Mouse (Mus musculus): ENCODE results near the gene Itpr3.

The Itpr3 gene

DNA sequence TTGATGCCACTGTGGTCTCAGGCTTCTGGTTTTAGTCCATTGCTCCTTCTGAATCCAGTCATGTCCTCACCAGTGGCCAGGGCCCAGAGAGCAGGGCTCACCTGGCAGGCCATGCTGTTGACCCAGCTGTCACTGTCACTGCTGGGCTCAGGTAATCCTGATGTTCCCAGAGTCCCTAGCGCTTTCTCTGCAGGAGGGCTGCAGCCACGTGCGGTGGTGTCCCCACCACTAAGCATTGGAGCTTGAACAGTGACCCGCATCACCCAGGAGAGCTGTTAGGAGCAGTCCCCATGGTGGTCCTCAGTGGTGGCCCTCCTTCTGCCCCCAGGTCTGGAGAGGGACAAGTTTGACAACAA lies 62.4 kb downstream of the Itpr3 start:
- DNase-seq (ENCODE audit: low spot score), result no peak

DNA sequence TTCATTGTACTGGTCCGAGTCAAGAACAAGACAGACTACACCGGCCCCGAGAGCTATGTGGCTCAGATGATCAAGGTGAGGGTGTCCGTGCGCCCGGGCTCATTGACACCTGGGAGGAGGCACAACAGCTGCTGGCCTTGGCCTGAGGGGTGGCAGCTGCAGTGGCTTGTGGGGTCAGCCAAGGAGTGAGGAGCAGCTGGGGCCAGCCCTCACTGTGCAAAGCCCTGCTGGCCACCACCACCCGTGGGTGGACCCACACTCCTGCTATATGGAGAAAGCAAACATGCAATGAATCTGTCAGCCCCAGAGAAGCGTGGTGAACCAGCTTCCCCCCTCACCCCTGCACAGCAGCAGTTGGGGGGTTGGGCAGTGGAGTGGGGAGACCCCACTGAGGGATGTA lies 62.9 kb downstream of the Itpr3 start:
- DNase-seq (ENCODE audit: low spot score), result no peak

DNA sequence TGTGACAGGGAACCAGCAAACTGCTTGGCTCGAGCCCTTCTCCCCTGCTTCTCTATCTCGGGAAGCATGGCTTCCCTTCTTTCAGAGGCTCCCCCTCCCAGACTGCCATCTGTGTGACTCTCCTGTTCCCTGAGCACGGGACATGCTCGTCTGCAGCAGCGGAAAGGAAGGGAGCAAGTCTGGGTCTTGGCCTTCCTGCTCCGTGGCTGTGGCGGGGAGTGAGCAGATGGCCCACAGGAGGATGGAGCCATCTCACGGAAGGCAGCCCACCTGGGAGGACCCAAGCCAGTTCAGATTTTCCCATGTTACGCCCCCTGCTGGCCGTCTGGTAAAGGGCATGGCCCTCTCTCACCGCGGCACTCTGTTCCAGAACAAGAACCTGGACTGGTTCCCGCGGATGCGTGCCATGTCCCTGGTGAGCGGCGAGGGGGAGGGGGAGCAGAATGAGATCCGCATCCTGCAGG lies 63.5 kb downstream of the Itpr3 start:
- peak; percentile 33 for DNase-seq (ENCODE audit: low spot score)

DNA sequence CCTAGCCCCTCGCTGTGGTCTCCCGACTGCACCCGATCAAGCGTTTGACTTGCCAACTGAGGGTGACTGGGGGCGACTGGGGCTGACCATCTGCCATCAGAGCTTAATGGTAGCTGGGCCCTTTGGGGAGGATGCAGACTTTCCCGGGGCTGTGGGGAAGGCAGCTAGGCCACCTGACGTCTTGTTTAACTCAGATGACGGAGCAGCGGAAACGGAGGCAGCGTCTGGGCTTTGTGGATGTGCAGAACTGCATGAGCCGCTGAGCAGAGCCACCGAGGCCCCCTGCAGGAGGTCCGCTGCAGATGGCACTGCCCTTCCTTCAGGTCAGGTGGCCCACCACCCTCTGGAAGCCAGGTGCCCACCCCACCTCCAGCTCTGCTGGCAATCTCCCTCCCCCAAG lies 64.2 kb downstream of the Itpr3 start:
- no peak for DNase-seq (ENCODE audit: low spot score)

DNA sequence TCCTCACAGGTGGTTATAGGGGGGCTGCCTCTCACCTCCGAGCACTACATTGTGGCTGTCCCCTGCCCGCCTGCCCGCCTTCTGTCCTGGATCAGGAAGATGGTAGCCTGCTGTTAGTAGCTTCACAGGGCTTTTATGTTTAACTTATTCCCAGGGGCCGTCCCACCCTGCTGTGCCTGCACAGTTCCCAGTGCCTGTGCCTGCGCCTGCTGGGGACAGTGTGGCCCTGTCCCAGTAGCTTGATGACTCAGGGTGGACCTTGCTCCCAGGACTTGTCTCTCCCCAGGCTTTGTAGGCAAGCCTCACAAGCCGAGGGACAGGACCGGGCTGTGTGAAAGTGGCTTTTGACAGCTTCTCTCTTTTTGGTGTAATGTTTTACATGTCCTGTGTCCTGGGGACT lies 64.7 kb downstream of the Itpr3 start:
- no peak for DNase-seq (ENCODE audit: low spot score)

DNA sequence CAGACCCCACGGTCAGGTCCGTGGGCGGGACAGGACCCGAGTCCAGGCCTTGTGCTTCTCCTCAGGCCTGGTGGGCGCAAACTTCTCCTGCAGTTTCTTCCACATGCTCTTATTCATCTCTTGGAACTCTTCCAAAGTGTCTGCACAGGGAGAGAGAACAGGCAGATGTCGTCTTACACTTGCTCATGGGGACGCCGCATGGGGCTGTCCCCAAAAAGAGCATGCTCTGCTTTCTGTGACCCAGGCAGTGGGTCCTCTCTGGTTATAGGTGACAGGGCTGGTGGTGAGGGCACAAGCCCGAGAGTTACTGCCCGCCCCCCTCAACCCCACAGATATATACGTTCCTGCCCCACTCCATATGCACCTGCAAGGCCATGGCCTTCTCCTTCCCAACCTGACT lies 65.6 kb downstream of the Itpr3 start:
- DNase-seq (ENCODE audit: low spot score), result no peak

DNA sequence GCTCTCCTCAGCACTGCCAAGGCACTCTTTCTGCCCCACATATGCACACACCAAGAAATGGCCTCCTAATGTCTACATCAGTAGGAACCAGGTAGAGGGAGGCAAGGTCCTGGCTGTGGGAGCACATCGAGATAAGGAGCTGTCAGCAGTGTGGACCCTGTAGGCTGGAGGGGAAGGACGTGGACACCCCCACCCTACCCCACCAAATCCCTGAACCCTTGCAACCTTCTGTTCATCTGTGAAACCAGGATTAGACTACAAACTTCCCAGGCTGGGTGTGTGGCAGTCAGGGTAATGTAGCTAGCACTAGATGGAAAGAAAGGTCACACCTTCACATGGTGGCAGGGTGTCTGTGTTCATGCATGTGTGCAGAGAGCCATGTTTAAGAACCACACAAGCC lies 66.0 kb downstream of the Itpr3 start:
- no peak for DNase-seq (ENCODE audit: low spot score)

DNA sequence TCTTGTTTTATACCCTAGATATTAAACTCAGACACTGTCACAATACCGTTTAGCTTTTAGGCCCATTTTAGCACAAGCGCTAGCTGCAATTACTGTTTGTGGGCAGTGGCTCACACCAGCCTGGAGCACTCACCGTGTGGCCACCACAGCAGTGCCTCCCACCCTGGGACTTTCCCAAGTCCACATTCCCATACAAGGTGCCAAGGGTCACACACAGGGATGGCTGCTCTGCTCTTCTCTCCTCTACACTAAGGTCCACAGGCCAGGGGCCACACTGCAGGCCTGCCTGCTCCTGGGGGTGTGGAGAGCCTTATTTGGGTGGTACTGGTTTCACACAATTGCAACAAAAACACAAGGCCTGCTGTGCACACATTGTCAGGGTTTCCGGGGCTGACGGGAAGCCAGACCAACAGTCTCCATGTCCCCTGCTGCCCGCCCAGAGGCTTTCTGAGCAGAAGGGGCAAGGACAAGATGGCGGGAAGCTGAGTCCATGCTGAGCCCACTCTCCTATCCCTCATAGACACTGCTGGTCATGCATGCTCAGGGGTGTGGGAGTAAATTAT lies 66.8 kb downstream of the Itpr3 start:
- no peak for DNase-seq (ENCODE audit: low spot score)

DNA sequence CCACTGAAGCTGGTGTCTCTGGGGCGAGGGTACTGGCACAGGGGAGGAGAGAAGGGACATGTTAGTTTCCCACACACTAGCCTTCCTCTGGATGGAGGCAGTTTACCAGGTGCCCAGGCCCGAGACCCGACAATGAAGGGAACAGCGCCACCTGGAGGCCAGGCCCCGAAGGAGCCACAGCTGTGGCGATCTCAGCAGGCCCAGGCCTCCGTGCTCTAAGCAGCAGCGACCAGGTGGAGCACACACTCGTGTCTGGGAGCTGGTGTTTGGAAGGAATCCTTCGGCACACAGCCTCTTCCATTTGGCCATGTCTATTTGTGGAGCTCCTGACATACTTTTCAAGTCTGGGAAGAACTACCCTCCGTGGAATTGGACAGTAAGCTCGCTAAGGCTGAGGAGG lies 68.1 kb downstream of the Itpr3 start:
- DNase-seq (ENCODE audit: low spot score), result peak; percentile 53

DNA sequence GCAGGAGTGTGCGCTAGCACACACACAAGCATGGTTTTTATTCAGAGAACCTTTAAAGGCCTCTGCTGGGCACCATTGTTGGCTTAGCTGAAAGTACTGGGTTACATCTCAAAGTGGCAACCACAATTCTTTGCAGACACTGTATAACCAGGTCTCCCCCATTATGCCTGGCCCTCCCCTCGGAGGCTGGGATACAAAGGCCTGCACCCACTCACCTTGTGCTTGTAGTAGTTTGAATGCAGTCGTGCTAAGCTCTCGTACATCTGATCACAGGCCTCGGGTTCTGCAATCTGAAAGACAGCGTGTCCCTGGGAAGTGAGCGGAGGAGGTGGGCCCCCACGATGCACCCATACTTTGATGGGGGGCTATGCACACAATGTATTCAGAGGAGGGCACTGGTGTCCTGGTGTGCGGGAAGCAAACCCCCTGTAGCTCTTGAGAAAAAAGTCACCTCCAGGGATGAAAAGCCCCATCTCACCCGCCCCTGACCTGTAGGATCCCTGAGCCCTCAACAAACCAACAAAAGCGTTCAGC lies 68.6 kb downstream of the Itpr3 start:
- DNase-seq (ENCODE audit: low spot score), result no peak

DNA sequence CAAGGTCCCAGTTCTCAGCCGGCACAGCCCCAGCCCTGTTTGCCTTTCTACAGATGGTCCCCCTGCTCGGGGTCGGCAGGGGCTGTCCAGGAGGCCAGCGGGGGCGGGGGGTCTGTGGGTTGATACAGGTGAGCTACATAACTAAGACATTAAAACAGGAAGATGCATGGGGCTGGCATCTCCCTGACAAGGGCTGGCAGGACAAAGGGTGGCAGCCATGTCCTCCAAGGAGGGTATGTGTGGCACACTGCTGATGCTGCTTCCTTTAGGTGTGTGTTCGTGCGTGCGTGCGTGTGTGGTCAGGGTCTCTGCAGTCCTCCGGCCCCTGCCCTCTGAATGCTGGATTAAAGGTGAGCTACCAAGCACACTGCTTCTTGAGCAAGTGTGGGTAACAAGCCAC lies 69.9 kb downstream of the Itpr3 start:
- DNase-seq (ENCODE audit: low spot score), result no peak

DNA sequence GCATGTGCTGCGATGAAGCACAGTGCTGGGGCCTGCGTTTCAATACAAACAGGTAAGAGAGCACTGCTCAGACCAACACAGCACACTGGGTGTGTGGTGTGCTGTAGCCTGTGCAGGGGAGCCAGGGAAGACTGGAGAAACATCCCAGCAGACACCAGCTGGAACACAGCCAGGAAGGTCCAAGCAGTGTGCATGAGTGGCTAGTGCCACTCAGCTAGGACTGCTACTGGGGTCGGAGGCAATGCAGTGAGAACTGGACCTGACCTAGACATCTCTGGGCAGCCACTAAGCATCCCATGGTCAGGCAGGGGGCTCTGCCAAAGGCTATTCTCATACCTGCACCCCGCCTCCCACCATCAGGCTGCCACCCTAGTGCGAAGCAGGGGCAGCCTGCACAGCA lies 71.1 kb downstream of the Itpr3 start:
- no peak for DNase-seq (ENCODE audit: low spot score)

DNA sequence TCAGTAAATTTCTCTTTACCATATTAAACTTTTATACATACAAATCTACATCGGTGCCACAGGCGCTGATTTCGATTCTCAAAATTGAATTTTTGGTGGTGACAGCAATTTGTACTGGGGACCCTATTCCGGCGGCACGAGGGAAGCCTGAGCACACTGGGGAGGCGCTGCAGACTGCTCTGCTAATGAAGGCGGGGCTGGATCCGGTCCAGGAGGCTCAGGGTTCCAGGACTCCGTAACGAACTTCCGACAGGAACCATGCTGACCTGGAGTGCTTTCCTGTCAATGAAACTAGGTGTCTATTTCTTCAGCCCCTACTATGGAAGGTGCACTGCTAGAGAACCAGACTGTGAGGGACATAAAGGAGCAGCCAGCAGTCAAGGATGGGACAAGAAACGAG lies 72.2 kb downstream of the Itpr3 start:
- no peak for DNase-seq (ENCODE audit: low spot score)

DNA sequence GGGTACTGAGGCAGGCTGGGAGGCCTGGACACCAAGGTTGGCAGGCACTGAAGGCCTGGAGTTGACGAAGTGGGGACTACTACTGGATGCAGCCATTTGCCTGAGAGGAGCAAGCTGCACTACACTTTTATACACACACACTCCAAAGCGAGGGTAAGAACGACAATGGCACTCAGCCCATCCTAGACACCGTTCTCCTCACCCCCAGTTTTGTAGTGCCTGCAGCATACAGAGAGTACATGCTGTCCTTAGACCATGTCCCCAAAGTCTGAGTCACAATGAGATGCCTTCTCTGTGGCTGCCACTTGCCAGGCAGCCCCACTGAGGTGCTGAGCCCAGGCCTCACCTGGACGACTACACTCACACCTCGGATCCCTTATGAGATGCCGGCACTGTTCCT lies 72.7 kb downstream of the Itpr3 start:
- DNase-seq (ENCODE audit: low spot score), result no peak

DNA sequence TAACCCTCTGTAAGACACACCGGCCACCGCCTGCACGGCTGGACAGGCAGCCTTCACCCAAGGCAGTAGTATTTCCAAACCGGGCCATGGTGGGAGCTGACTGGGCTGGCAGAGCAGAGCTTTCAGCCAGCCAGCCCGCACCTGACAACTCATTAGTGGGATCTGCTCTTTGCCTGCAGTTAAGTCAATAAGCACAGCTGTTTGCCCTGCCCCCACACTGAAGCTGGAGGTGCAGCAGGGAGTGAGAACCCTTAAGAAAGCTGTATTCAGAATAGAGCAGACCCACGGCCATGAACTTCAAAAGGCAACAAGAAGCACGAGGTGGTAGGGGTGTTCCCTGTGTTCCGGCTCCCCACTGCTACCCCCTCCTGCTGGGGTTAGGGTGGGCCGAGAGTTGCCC lies 73.1 kb downstream of the Itpr3 start:
- DNase-seq (ENCODE audit: low spot score), result no peak

DNA sequence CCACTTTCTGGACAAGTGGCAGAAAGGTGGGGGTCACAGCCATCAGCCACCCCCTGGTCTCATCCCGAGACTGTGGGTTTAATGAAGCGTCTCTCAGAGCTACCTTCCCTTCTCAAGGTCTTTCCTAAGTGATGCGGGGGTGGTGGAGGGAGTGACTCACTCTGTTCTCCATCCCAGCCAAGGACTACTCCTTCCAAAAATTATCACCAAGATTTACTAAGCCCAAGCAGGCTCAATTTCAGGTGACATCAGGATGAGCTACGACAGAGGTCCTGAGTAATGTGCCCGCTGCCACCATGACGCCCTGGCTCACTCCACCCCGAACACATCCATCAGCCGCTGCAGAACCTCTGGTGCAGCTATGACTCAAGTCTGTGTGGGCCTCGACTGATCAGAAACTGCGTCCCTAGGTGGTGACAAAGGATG lies 74.1 kb downstream of the Itpr3 start:
- DNase-seq (ENCODE audit: low spot score), result no peak

DNA sequence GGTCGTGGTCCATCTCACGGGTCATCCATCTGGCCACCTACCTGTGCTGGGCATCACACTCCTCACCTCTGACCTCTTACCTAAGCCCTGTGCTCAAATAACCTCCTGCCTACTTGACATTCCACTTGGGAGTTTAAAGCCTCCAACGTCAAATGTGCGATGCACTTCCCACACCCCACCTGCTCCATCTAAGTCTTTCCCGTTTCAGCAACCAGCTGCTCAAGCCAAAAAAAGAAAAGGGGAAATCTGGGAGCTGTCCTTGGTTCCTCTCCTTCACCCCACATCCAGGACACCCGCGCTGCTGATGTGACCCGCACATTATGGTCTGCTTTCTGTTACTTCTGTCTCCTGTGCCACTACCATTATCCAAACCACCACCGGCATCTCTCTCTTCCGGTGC lies 75.1 kb downstream of the Itpr3 start:
- no peak for DNase-seq (ENCODE audit: low spot score)

DNA sequence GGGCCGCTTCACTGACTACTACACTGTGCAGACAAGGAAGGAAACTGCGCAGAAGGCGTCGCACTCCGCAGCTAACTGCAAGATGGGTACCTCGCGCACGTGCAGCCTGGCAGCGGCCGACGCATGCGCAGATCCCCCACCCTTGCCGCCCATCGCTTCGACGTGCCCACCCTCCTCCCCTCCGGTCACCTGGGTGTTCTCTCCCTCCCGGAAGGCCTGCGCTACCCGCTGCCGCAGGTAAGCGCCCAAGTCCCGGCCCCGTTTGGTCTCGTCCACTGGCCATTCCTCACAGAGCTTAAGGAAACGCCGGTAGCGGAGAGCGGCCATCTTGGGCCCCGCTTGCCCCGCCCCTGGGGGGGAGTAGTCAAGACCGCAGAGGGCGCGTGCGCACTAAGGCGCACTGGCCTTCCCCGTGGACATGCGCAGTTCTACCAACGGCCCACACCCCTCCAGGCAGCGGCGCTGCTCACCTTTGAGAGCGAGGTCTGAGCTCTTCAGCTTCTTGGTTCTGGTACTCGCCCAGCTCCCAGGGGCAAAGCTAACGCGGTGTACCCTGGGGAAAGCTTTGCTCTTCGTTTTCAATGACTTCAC lies 76.5 kb downstream of the Itpr3 start, which contains the start of gene Uqcc2:
Gene Uqcc2, minus strand, starts transcription at position 366 of the 591 bp plus-strand sequence.
- peak; percentile 96 for DNase-seq (ENCODE audit: low spot score)

DNA sequence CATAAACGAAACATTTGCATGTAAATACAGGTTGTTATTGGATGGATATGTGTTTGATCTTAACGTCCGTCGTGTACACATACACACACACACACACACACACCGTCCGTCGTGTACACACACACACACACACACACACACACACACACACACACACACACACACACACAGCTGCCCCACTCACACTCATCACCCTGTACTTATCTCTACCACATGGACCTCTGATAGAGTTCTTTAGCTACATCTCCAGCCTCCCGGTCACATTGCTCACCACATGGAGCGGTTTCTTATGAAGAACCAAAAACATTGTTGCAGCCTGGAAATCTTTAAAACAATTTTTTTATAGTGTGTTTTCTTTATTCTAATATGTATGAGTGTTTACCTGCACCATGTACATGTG lies 77.1 kb downstream of the Itpr3 start:
- no peak for DNase-seq (ENCODE audit: low spot score)

DNA sequence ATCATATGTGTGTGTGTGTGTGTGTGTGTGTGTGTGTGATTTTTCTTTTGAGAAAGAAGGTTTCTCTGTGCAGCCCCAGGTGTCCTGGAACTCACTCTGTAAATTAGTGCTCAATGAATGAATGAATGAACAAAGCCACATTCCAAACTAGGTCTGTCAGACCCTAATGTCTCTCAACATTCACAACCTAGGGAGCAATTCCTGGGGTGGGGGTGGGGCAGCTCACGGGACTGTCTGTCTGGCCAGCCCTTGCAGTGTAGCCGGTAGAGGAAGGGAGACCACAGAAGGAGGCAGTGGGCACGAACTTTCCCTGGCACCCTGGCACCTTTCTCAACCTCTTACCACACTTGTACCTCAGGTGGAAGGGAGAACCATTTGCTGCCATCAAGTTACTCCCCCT lies 77.6 kb downstream of the Itpr3 start:
- no peak for DNase-seq (ENCODE audit: low spot score)

DNA sequence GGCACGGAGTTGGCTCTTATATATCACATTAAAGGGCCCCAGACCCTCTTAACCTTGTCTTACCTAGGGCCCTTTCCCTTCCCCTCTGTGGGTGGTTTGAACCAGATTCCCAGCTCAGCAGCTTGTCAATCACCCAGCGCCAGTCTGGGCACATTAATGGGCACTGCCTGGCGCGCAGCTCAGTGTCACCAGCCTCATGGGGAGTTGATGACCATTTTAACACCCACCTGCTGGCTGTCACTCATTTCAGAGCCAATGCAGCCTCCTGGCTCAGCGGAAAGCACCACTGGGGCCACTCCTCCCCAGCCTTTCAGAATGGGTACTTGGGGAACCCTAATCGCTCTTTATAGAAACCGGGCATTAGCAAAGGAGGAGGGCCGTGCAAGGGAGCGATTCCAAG lies 81.3 kb downstream of the Itpr3 start:
- DNase-seq (ENCODE audit: low spot score), result no peak

DNA sequence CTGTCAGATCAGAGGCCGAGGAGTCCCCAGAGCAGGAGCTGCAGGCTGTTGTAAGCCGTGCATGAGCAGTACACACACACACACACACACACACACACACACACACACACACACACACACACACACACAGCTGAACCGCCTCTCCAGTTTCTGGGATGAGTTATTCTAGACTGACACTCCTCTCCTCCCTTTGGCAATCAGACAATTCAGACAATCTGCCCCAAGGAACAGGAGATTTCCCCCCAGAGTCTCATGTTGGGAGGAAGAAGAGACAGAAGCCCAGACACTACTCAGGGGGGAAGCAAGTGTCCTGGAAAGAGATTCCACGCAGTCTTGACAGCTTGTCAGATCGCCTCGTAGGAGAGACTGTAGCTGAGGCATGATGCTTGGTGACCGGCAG lies 82.2 kb downstream of the Itpr3 start:
- DNase-seq (ENCODE audit: low spot score), result no peak

DNA sequence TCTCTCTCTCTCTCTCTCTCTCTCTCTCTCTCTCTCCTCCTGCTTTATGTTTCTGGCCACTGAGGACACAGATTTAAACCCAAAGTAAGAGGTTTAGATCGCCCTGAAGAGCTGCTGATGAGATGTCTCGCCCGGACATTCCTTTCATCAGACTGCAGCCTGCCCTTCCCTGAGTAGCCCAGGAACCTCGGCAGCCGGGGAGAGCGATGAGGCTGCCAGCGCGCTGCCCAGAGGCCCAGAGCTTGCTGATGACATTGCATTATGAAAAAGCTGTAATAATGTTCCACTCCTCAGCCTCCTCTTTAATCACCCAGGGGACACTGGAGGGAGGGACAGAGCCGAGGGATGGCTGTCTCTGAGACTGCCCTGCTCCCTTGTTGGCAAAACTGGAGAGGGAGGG lies 83.2 kb downstream of the Itpr3 start:
- no peak for DNase-seq (ENCODE audit: low spot score)

DNA sequence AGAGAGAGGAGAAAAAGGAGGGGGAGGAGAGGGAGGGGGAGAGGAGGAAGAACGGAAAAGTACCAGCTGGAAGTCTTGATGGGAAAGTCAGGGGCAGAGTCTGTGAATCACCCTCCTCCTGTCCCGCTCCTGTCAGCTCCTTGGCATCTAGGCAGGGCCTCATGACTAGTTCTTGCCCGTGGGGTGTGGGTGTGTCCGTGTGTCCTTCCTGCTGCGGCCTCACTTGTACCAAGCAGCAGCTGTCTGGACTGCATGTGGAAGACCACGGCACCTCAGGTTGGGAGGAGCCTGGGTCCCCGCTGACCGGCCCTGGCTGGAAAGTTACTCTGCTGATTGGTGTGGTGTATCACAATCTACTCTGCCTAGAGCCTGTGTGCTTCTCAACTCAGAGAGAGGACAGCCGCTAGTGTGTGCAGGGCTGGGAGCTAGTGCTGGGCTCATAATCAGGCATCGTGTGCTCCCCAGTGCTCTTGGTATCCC lies 84.9 kb downstream of the Itpr3 start:
- DNase-seq (ENCODE audit: low spot score), result no peak

All from ovary, postnatal 10 days (tissue).